Mouse (Mus musculus): ENCODE results near the gene Cc2d1a. TPM values are rescaled to one million over a fixed set of nuclear protein-coding genes. Genes with fewer than 3 reads are reported as not detected.

The Cc2d1a gene
- polyA plus RNA-seq, 1 experiment from 2014 or later, result 16.3 TPM

- H3K4me1 ChIP-seq (ENCODE audit: insufficient read depth, low read depth, low read length), result no peaks in the 10 kb centered on the region
- peaks cover 54% of the 10 kb centered on the region; the same call in 1 of the 2 replicates for H3K36me3 ChIP-seq (ENCODE audit: insufficient read depth, low read length)
- H3K9me3 ChIP-seq (ENCODE audit: low read length), result no peaks in the 10 kb centered on the region
- ATAC-seq, result no peak
- no peak overlapping the region for H3K9ac ChIP-seq (replicated peaks; ENCODE audit: low read depth)
- TF ChIP-seq EP300 (IDR thresholded peaks at IDR 0.05) (no peak), CTCF (IDR thresholded peaks at IDR 0.05) (no peak)
- no peak overlapping the region for H3K27ac ChIP-seq (ENCODE audit: low read length)
- no peak for DNase-seq (ENCODE audit: low spot score)
- no peak overlapping the region for H3K4me2 ChIP-seq (replicated peaks; ENCODE audit: low read depth, low read length)
- 91% methylated on average over 3 of the region's 3 CpGs for WGBS
- H3K4me3 ChIP-seq (ENCODE audit: low read depth, low read length), result no peak overlapping the region
- H3K27me3 ChIP-seq (replicated peaks; ENCODE audit: insufficient read depth, low read length), result no peaks in the 10 kb centered on the region
Observed at GRCm38 (mm10) chr8:84137848-84138247, 9.9 kb downstream of the Cc2d1a start.

- ATAC-seq (no peak), DNase-seq (ENCODE audit: low spot score) (no peak)
- Histone ChIP-seq H3K9me3 (ENCODE audit: low read length) (no peaks in the 10 kb centered on the region), H3K4me2 (replicated peaks; ENCODE audit: low read depth, low read length) (no peak overlapping the region), H3K27me3 (replicated peaks; ENCODE audit: insufficient read depth, low read length) (no peaks in the 10 kb centered on the region), H3K9ac (replicated peaks; ENCODE audit: low read depth) (no peak overlapping the region), H3K4me1 (ENCODE audit: insufficient read depth, low read depth, low read length) (no peaks in the 10 kb centered on the region), H3K36me3 (ENCODE audit: insufficient read depth, low read length) (peaks cover 17% of the 10 kb centered on the region; the same call in 1 of the 2 replicates), H3K4me3 (ENCODE audit: low read depth, low read length) (no peak overlapping the region), H3K27ac (ENCODE audit: low read length) (no peak overlapping the region)
- TF ChIP-seq CTCF (IDR thresholded peaks at IDR 0.05) (no peak), EP300 (IDR thresholded peaks at IDR 0.05) (no peak)
- WGBS, result 81% methylated on average over 8 of the region's 8 CpGs
Observed at GRCm38 (mm10) chr8:84132225-84132624, 15.5 kb downstream of the Cc2d1a start.

GRCm38 (mm10) chr8:84130806-84131205, 16.9 kb downstream of the Cc2d1a start:
- no peak for ATAC-seq
- no peak overlapping the region for H3K4me3 ChIP-seq (ENCODE audit: low read depth, low read length)
- 45% methylated on average over 29 of the region's 30 CpGs for WGBS
- no peaks in the 10 kb centered on the region for H3K4me1 ChIP-seq (ENCODE audit: insufficient read depth, low read depth, low read length)
- no peak overlapping the region for H3K4me2 ChIP-seq (replicated peaks; ENCODE audit: low read depth, low read length)
- H3K36me3 ChIP-seq (ENCODE audit: insufficient read depth, low read length), result 0 out of 2 replicates have a peak, but pooled peaks cover 8% of the 10 kb centered on the region
- DNase-seq (ENCODE audit: low spot score), result no peak
- TF ChIP-seq EP300 (IDR thresholded peaks at IDR 0.05) (no peak), CTCF (IDR thresholded peaks at IDR 0.05) (no peak)
- H3K9me3 ChIP-seq (ENCODE audit: low read length), result no peaks in the 10 kb centered on the region
- H3K27me3 ChIP-seq (replicated peaks; ENCODE audit: insufficient read depth, low read length), result no peaks in the 10 kb centered on the region
- no peak overlapping the region for H3K9ac ChIP-seq (replicated peaks; ENCODE audit: low read depth)
- no peak overlapping the region for H3K27ac ChIP-seq (ENCODE audit: low read length)

- no peaks in the 10 kb centered on the region for H3K36me3 ChIP-seq (ENCODE audit: insufficient read depth, low read length)
- no peak overlapping the region for H3K9ac ChIP-seq (replicated peaks; ENCODE audit: low read depth)
- TF ChIP-seq EP300 (IDR thresholded peaks at IDR 0.05) (no peak), CTCF (IDR thresholded peaks at IDR 0.05) (peak; percentile 31)
- no peaks in the 10 kb centered on the region for H3K4me1 ChIP-seq (ENCODE audit: insufficient read depth, low read depth, low read length)
- ATAC-seq (no peak), DNase-seq (ENCODE audit: low spot score) (no peak)
- H3K27me3 ChIP-seq (replicated peaks; ENCODE audit: insufficient read depth, low read length), result no peaks in the 10 kb centered on the region
- H3K9me3 ChIP-seq (ENCODE audit: low read length), result no peaks in the 10 kb centered on the region
- no peak overlapping the region for H3K4me3 ChIP-seq (ENCODE audit: low read depth, low read length)
- no peak overlapping the region for H3K27ac ChIP-seq (ENCODE audit: low read length)
- WGBS, result 57% methylated on average over 8 of the region's 8 CpGs
- H3K4me2 ChIP-seq (replicated peaks; ENCODE audit: low read depth, low read length), result no peak overlapping the region
Observed at GRCm38 (mm10) chr8:84128277-84128676, 19.5 kb downstream of the Cc2d1a start.

- DNase-seq (ENCODE audit: low spot score) (no peak), ATAC-seq (no peak)
- TF ChIP-seq EP300 (IDR thresholded peaks at IDR 0.05) (no peak), CTCF (IDR thresholded peaks at IDR 0.05) (no peak)
- Histone ChIP-seq H3K4me2 (replicated peaks; ENCODE audit: low read depth, low read length) (no peak overlapping the region), H3K36me3 (ENCODE audit: insufficient read depth, low read length) (no peaks in the 10 kb centered on the region), H3K4me1 (ENCODE audit: insufficient read depth, low read depth, low read length) (no peaks in the 10 kb centered on the region), H3K9me3 (ENCODE audit: low read length) (no peaks in the 10 kb centered on the region), H3K9ac (replicated peaks; ENCODE audit: low read depth) (no peak overlapping the region), H3K4me3 (ENCODE audit: low read depth, low read length) (no peak overlapping the region), H3K27me3 (replicated peaks; ENCODE audit: insufficient read depth, low read length) (no peaks in the 10 kb centered on the region), H3K27ac (ENCODE audit: low read length) (no peak overlapping the region)
- 39% methylated on average over 17 of the region's 17 CpGs for WGBS
Observed at GRCm38 (mm10) chr8:84127202-84127901, 20.4 kb downstream of the Cc2d1a start.

GRCm38 (mm10) chr8:84126742-84127141, 21.0 kb downstream of the Cc2d1a start:
- H3K27me3 ChIP-seq (replicated peaks; ENCODE audit: insufficient read depth, low read length), result no peaks in the 10 kb centered on the region
- H3K9ac ChIP-seq (replicated peaks; ENCODE audit: low read depth), result no peak overlapping the region
- WGBS, result 75% methylated on average over 2 of the region's 2 CpGs
- H3K4me1 ChIP-seq (ENCODE audit: insufficient read depth, low read depth, low read length), result no peaks in the 10 kb centered on the region
- no peaks in the 10 kb centered on the region for H3K36me3 ChIP-seq (ENCODE audit: insufficient read depth, low read length)
- H3K4me2 ChIP-seq (replicated peaks; ENCODE audit: low read depth, low read length), result no peak overlapping the region
- H3K9me3 ChIP-seq (ENCODE audit: low read length), result no peaks in the 10 kb centered on the region
- TF ChIP-seq CTCF (IDR thresholded peaks at IDR 0.05) (no peak), EP300 (IDR thresholded peaks at IDR 0.05) (no peak)
- DNase-seq (ENCODE audit: low spot score) (no peak), ATAC-seq (no peak)
- no peak overlapping the region for H3K4me3 ChIP-seq (ENCODE audit: low read depth, low read length)
- no peak overlapping the region for H3K27ac ChIP-seq (ENCODE audit: low read length)
